Mouse (Mus musculus) heart, adult 2 months (tissue): ENCODE measurements around the gene Ikzf3. TPM values are rescaled to one million over a fixed set of nuclear protein-coding genes. Genes with fewer than 3 reads are reported as not detected.

ENCODE experiments used
- DNase-seq, 2 experiments: peaks; one replicate each; pipeline ENCODE4 v3.0.0; 2021
- H3K27ac ChIP-seq: fragments of 200-600 bp; 2 replicates; pipeline ENCODE4 v1.8.1; 2022
- H3K27me3 ChIP-seq: fragments of 200-500 bp; 2 replicates; pipeline ENCODE4 v1.6.1; 2012; ENCODE audit warnings: mild to moderate bottlenecking, low read length, inconsistent platforms, mixed read lengths; ENCODE audit not compliant: control insufficient read depth, insufficient read depth
- H3K36me3 ChIP-seq: fragments of 200-500 bp; 2 replicates; pipeline ENCODE4 v1.6.1; 2012; ENCODE audit warnings: low read length, inconsistent platforms; ENCODE audit not compliant: control insufficient read depth, insufficient read depth
- H3K4me1 ChIP-seq: fragments of 200-500 bp; 2 replicates; pipeline ENCODE4 v1.6.1; 2011; ENCODE audit warnings: low read length; ENCODE audit not compliant: control insufficient read depth, insufficient read depth
- H3K4me3 ChIP-seq: fragments of 200-600 bp; 2 replicates; pipeline ENCODE4 v1.8.1; 2022
- H3K79me2 ChIP-seq: fragments of 200-500 bp; replicated peaks from 2 replicates; pipeline ENCODE4 v1.6.1; 2012; ENCODE audit warnings: mild to moderate bottlenecking, inconsistent platforms, low read length, moderate library complexity, mixed read lengths; ENCODE audit not compliant: control insufficient read depth, insufficient read depth
- H3K9ac ChIP-seq: fragments of 200-500 bp; 2 replicates; pipeline ENCODE4 v1.6.1; 2012; ENCODE audit warnings: low read depth, mild to moderate bottlenecking, control low read depth, inconsistent platforms, low read length, mixed read lengths
- CTCF ChIP-seq: fragments of 200-600 bp; IDR thresholded peaks from 2 replicates; pipeline ENCODE4 v1.8.1; 2022; ENCODE audit warnings: antibody characterized with exemption, mild to moderate bottlenecking, moderate library complexity
- EP300 ChIP-seq: fragments of 200-500 bp; IDR thresholded peaks from 2 replicates; pipeline ENCODE4 v1.6.1; 2011; ENCODE audit warnings: low read depth, low read length, control low read depth; ENCODE audit not compliant: insufficient read depth
- POLR2A ChIP-seq: fragments of 200-500 bp; IDR thresholded peaks from 2 replicates; pipeline ENCODE4 v1.6.1; 2011; ENCODE audit warnings: mild to moderate bottlenecking, low read depth, low read length, control low read depth; ENCODE audit not compliant: insufficient read depth
- WGBS: fragments of 180-500 bp; shearing (Covaris S2); methylation state at CpG from one replicate; pipeline ENCODE4 v1.1.7; 2018; 5-methylcytosine and 5-hydroxymethylcytosine counted together
- intact Hi-C: fragments of 180-260 bp; cut with DNase I; formaldehyde crosslinking; loops from one replicate; pipeline ENCODE4 v1.15.1; 2025
- long read RNA-seq: library from polyadenylated mRNA; stranded (forward); transcript quantifications from one replicate; pipeline ENCODE4 v2.0.0, GENCODE M21; 2021
- polyA plus RNA-seq: library from polyadenylated mRNA; depleted of rRNA; stranded (reverse); fragments of >200 nt; gene quantifications from 2 replicates; pipeline ENCODE4 v1.2.3, GENCODE M21; 2012; rRNA removed
- total RNA-seq, 2 experiments: library from RNA; stranded (reverse); gene quantifications; 2 replicates each; pipeline ENCODE4 v1.2.3; 2021

Gene Ikzf3
- 1 to 10 TPM in 1 of 2 experiments, under 1 TPM in 1; 0.94 to 1.5 TPM for total RNA-seq
- polyA plus RNA-seq, result 0.61 and 1.5 TPM in 2 replicates
- long read RNA-seq, result 0 reads

- H3K27me3 ChIP-seq, result peaks cover 15% of the 10 kb centered on the region
- H3K27ac ChIP-seq, result no peak within 1 kb of the TSS
- H3K9ac ChIP-seq, result no peak within 1 kb of the TSS
- intact Hi-C loops, result no loop called here
- no peaks in the 10 kb centered on the region for H3K4me1 ChIP-seq
- H3K79me2 ChIP-seq, result no peaks in the 10 kb centered on the region
- WGBS, result under 1% methylated on average over 58 of the region's 58 CpGs
- peak; percentile 53 to 64 for DNase-seq
- TF ChIP-seq POLR2A, result no peak
- no peak for TF ChIP-seq CTCF
- TF ChIP-seq EP300, result no peak
- no peaks in the 10 kb centered on the region for H3K36me3 ChIP-seq
- peak within 1 kb of the TSS; percentile 27 for H3K4me3 ChIP-seq
Measured at GRCm38 (mm10) chr11:98545711-98546231, at the start of gene Ikzf3. Gene Ikzf3 (minus strand): TSS chr11:98546031.

- Histone ChIP-seq H3K9ac (no peak overlapping the region), H3K27me3 (no peaks in the 10 kb centered on the region), H3K4me1 (no peaks in the 10 kb centered on the region), H3K36me3 (no peaks in the 10 kb centered on the region), H3K4me3 (no peak overlapping the region), H3K27ac (no peak overlapping the region), H3K79me2 (no peaks in the 10 kb centered on the region)
- TF ChIP-seq EP300 (no peak), CTCF (no peak), POLR2A (no peak)
- 62% methylated on average over 10 of the region's 10 CpGs for WGBS
- DNase-seq, result no peak
- intact Hi-C loops, result loop anchor here (5.0 kb wide), 1 partner anchor 253 kb away; no protein-coding TSS in a partner anchor
Measured at GRCm38 (mm10) chr11:98595473-98595872, 49.6 kb upstream of the Ikzf3 start.

DNA sequence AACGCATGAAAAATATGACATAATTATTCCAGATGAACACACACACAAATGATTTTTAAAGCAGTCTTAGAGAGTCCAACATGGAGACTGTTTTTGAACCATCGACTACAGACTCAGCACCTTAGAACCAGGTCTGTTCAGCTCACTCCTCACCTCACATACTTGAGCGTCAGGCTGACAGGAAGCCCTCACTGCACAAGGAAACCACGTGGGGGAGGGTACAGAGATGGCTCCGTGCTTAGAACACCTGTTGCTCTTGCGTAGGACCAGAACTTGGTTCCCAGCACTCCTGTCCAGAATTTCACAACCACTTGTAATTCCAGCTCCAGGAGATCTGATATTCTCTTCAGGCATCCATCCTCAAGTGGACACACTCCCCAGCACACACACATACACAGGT, 49.2 kb upstream of the Ikzf3 start:
- Histone ChIP-seq H3K9ac (no peak overlapping the region), H3K79me2 (no peaks in the 10 kb centered on the region), H3K4me1 (no peaks in the 10 kb centered on the region), H3K36me3 (no peaks in the 10 kb centered on the region), H3K27me3 (no peaks in the 10 kb centered on the region), H3K4me3 (no peak overlapping the region), H3K27ac (no peak overlapping the region)
- intact Hi-C loops, result loop anchor here (5.0 kb wide), 1 partner anchor 253 kb away; no protein-coding TSS in a partner anchor
- TF ChIP-seq POLR2A, result no peak
- TF ChIP-seq EP300, result no peak
- no peak for TF ChIP-seq CTCF
- 66% methylated on average over 6 of the region's 6 CpGs for WGBS
- DNase-seq, result no peak

DNA sequence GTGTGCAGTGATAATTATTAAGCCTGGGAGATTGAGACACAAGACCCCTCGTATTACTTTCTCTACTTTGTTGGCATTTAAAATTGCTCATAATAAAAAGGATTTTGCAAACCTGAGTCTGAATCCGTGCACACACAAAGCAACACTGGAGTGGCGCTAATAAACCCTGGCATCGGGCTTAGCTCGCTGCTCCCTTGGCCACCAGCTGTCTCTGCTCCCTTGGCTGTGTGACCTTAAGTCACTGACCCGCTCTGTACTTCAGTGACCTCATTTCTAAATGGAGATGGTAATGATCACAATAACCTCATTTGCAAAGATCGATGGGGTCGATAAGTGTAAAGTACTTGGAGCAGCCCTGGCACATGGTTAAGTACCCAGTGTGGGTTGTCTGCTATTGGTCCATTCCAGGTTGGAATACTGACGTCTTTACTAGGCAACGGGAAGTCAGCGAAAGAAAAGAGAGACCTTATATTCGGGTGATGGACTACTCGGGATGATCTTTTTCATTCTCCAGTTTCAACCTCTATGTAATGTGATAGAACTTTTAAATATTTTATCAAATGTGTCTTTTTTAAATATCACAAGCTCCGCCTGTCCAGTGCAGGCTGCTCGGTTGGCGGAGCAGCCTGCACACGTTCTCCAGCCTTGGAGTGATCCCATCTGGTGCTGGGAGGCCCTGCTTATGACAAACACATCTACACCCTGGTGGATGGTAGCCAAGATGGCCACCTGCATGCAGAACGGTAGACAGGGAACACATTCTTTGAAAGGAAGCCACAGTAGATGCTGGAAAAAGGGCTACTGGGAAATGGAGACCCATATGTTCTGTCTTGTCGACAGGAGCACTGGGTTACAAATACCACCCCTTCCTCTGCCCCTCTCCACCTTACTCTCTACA, 45.0 kb upstream of the Ikzf3 start:
- no peak overlapping the region for H3K27ac ChIP-seq
- no peak for DNase-seq
- no peaks in the 10 kb centered on the region for H3K36me3 ChIP-seq
- H3K4me3 ChIP-seq, result no peak overlapping the region
- no peak for TF ChIP-seq EP300
- TF ChIP-seq POLR2A, result no peak
- TF ChIP-seq CTCF, result no peak
- intact Hi-C loops, result no loop called here
- peaks cover 5% of the 10 kb centered on the region for H3K4me1 ChIP-seq
- no peaks in the 10 kb centered on the region for H3K79me2 ChIP-seq
- no peaks in the 10 kb centered on the region for H3K27me3 ChIP-seq
- 66% methylated on average over 19 of the region's 19 CpGs for WGBS
- no peak overlapping the region for H3K9ac ChIP-seq

DNA sequence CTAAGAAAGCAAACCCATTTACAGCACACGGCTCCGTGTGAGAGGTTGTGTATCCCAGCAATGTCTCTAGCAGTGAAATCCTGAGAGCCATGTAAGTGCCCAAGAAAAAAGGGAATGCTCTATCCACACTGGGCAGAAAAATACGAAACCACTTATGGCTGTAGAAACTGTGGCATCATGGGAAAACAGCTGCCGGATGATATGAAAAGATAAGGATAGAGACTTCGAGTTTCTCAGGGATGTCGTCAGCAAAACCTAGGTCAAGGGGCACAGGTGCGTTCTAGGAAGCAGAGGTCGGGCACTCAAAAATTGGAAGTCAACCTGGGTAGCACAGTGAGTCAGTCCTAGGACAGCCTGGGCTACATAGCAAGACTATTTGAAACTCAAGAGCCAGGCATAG, 43.5 kb upstream of the Ikzf3 start:
- DNase-seq, result no peak
- H3K79me2 ChIP-seq, result no peaks in the 10 kb centered on the region
- H3K4me1 ChIP-seq, result peaks cover 10% of the 10 kb centered on the region
- peak overlapping the region; percentile 8; the same call in 1 of the 2 replicates for H3K9ac ChIP-seq
- peak overlapping the region; percentile 90 for H3K27ac ChIP-seq
- 59% methylated on average over 8 of the region's 8 CpGs for WGBS
- no peak for TF ChIP-seq CTCF
- TF ChIP-seq EP300, result no peak
- TF ChIP-seq POLR2A, result no peak
- no peaks in the 10 kb centered on the region for H3K36me3 ChIP-seq
- H3K4me3 ChIP-seq, result no peak overlapping the region
- intact Hi-C loops, result no loop called here
- no peaks in the 10 kb centered on the region for H3K27me3 ChIP-seq
